Mouse (Mus musculus) limb, embryonic 14.5 days (tissue): ENCODE results near the gene Esrrg. TPM values are rescaled to one million over a fixed set of nuclear protein-coding genes. Genes with fewer than 3 reads are reported as not detected.

Experiments used
- ATAC-seq: fragments of 200-750 bp; cut with Nextera tagmentation; 2 replicates; pipeline ENCODE4 v1.8.0; 2017; ENCODE audit warnings: low read depth, moderate number of reproducible peaks, moderate TSS enrichment; ENCODE audit not compliant: low FRiP score
- DNase-seq: peaks from one replicate; pipeline ENCODE4 v3.0.0-alpha.2; 2015; ENCODE audit warnings: low spot score
- H3K27ac ChIP-seq: fragments of 300-500 bp; sonication (generic); replicated peaks from 2 replicates; pipeline ENCODE4 v1.5.1; 2014; ENCODE audit warnings: low read depth, mild to moderate bottlenecking, low read length, moderate library complexity, mixed read lengths
- H3K27me3 ChIP-seq: fragments of 300-500 bp; sonication (generic); 2 replicates; pipeline ENCODE4 v1.6.1; 2014; ENCODE audit warnings: low read length, mixed read lengths; ENCODE audit not compliant: control insufficient read depth, insufficient read depth
- H3K36me3 ChIP-seq: fragments of 300-500 bp; sonication (generic); 2 replicates; pipeline ENCODE4 v1.6.1; 2014; ENCODE audit warnings: mild to moderate bottlenecking, low read length, moderate library complexity, mixed read lengths; ENCODE audit not compliant: control insufficient read depth, insufficient read depth
- H3K4me1 ChIP-seq: fragments of 300-500 bp; sonication (generic); 2 replicates; pipeline ENCODE4 v1.6.1; 2014; ENCODE audit warnings: antibody characterized with exemption, low read length, mixed read lengths; ENCODE audit not compliant: control insufficient read depth, insufficient read depth
- H3K4me2 ChIP-seq: fragments of 300-500 bp; sonication (generic); replicated peaks from 2 replicates; pipeline ENCODE4 v1.6.1; 2014; ENCODE audit warnings: low read depth, mild to moderate bottlenecking, low read length, moderate library complexity; ENCODE audit not compliant: severe bottlenecking
- H3K4me3 ChIP-seq: fragments of 300-500 bp; sonication (generic); replicated peaks from 2 replicates; pipeline ENCODE4 v1.5.1; 2014; ENCODE audit warnings: low read length
- H3K9ac ChIP-seq: fragments of 300-500 bp; sonication (generic); 2 replicates; pipeline ENCODE4 v1.6.1; 2014; ENCODE audit warnings: mild to moderate bottlenecking, low read depth, low read length, moderate library complexity; ENCODE audit not compliant: severe bottlenecking
- H3K9me3 ChIP-seq: fragments of 300-500 bp; sonication (generic); 2 replicates; pipeline ENCODE4 v1.6.1; 2016; ENCODE audit warnings: low read length; ENCODE audit not compliant: control insufficient read depth
- POLR2A ChIP-seq: fragments of 200-500 bp; IDR thresholded peaks from 2 replicates; pipeline ENCODE4 v1.8.0; 2012; ENCODE audit warnings: inconsistent platforms, mild to moderate bottlenecking, moderate library complexity, borderline replicate concordance; ENCODE audit not compliant: insufficient read depth, insufficient read length; ENCODE audit errors: extremely low read depth
- WGBS: fragments of 180-500 bp; shearing (Covaris S2); extraction: QIAGEN DNeasy Blood & Tissue Kit; methylation state at CpG from one replicate; pipeline ENCODE4 v1.1.7; 2014; 5-methylcytosine and 5-hydroxymethylcytosine counted together
- polyA plus RNA-seq, 2 experiments: library from polyadenylated mRNA; depleted of rRNA in 1 of 2; stranded (reverse) in 1 of 2; unstranded in 1 of 2; fragments of >200 nt; fragmentation: Nextera tagmentation in 1 of 2; extraction: Ambion mirVana in 1 of 2; gene quantifications; 2 replicates each; pipeline versions ENCODE4 v1.2.1 to v1.2.3; 2012 to 2014

The Esrrg gene
- polyA plus RNA-seq, 2 experiments = 1.1 to 1.5 TPM

DNA sequence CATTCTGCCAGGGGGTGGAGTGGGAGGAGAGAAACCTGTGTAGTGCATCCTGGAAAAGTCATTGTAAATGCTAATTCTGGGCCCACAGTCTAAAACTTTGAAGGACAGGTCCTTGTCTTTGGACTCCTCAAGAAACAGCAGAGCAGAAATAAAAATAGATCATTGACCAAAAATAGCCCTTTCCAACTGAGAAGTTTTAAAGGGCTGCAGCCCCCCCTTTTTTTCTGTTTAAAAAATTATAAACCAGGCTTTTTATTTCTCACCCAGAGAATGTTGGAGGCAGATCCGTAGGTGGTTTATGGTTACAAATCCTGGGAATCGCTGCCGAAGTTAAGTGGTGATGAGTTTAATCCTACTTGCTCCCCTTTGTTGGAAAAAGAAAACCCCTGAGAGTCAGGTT is 150.0 kb downstream of the Esrrg start:
- no peaks in the 10 kb centered on the region for H3K36me3 ChIP-seq
- H3K4me3 ChIP-seq = no peak overlapping the region
- H3K9me3 ChIP-seq = no peaks in the 10 kb centered on the region
- H3K27me3 ChIP-seq = no peaks in the 10 kb centered on the region
- H3K4me2 ChIP-seq = no peak overlapping the region
- no peak overlapping the region for H3K27ac ChIP-seq
- no peak overlapping the region for H3K9ac ChIP-seq
- TF ChIP-seq POLR2A = no peak
- WGBS = 50% methylated on average over 3 of the region's 3 CpGs
- no peaks in the 10 kb centered on the region for H3K4me1 ChIP-seq
- ATAC-seq = no peak
- no peak for DNase-seq

- ATAC-seq = no peak
- Histone ChIP-seq H3K27me3 (no peaks in the 10 kb centered on the region), H3K4me3 (no peak overlapping the region), H3K9ac (no peak overlapping the region), H3K4me1 (no peaks in the 10 kb centered on the region), H3K27ac (no peak overlapping the region), H3K36me3 (no peaks in the 10 kb centered on the region), H3K4me2 (no peak overlapping the region), H3K9me3 (no peaks in the 10 kb centered on the region)
- no peak for TF ChIP-seq POLR2A
- DNase-seq = no peak
- WGBS = 79% methylated on average over 3 of the region's 3 CpGs
Observed at GRCm38 (mm10) chr1:187759536-187759935, 150.9 kb downstream of the Esrrg start.

DNA sequence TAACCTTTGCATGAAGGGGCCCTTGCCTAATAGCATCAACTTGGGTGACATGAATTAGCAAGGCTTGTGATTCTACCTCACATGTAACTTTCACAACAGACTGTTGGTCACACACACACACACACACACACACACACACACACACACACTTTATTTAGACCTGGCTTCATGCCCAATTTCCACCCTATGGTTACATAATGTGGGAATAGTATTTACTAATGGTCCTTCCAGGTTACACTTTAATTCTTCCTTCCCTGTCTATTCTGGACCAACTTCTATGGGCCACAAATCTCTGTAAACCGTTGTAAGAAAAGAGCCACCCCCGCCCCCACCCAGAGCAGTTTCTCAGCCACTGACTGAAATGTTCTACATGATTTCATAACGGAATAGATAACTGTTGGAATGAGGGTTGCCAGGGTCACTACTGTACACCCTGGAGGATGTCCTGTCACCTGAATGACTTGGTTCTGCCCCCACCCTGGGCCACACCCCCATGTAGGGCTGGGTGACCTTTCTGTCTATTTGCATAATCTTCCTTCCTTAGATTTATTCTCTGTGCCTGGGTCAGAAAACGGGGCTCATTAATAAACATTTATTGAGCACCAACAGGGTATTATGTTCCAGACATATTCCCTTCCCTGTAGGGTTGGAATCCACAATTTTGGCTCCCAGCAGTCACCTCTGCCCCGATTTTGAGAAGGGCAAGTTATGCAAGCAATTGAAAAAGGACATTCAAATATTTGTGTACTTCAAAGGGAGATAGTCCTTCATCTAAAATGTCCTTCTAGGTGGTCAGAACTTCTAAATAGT is 154.3 kb downstream of the Esrrg start:
- Histone ChIP-seq H3K4me3 (no peak overlapping the region), H3K27ac (no peak overlapping the region), H3K4me1 (no peaks in the 10 kb centered on the region), H3K9ac (no peak overlapping the region), H3K27me3 (no peaks in the 10 kb centered on the region), H3K9me3 (no peaks in the 10 kb centered on the region), H3K4me2 (no peak overlapping the region), H3K36me3 (no peaks in the 10 kb centered on the region)
- ATAC-seq (no peak), DNase-seq (no peak)
- 73% methylated on average over 5 of the region's 5 CpGs for WGBS
- TF ChIP-seq POLR2A = no peak

DNA sequence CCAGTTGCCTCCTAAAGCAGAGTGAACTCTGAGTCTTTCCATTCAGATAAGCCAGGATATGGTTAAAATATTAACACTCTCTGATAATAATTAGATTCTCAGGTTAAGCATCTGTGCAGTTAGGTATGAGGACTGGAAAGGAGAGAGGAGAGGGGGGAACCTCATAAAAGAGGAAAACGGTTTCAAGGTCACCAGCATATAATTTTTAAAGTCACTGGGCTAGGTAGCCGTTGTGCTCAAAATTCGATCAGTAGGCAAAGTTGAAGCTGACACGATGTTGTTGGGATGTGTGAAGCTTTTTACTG is 154.8 kb downstream of the Esrrg start:
- Histone ChIP-seq H3K36me3 (no peaks in the 10 kb centered on the region), H3K4me1 (no peaks in the 10 kb centered on the region), H3K27ac (no peak overlapping the region), H3K9me3 (no peaks in the 10 kb centered on the region), H3K4me3 (no peak overlapping the region), H3K27me3 (no peaks in the 10 kb centered on the region), H3K4me2 (no peak overlapping the region), H3K9ac (no peak overlapping the region)
- DNase-seq = no peak
- no peak for TF ChIP-seq POLR2A
- 46% methylated on average over 4 of the region's 4 CpGs for WGBS
- no peak for ATAC-seq

- Histone ChIP-seq H3K4me1 (no peaks in the 10 kb centered on the region), H3K27ac (no peak overlapping the region), H3K36me3 (no peaks in the 10 kb centered on the region), H3K27me3 (no peaks in the 10 kb centered on the region), H3K4me3 (no peak overlapping the region), H3K4me2 (no peak overlapping the region), H3K9me3 (no peaks in the 10 kb centered on the region), H3K9ac (no peak overlapping the region)
- no peak for ATAC-seq
- DNase-seq = no peak
- no peak for TF ChIP-seq POLR2A
- 62% methylated on average over 3 of the region's 3 CpGs for WGBS
Observed at GRCm38 (mm10) chr1:187763821-187764220, 155.2 kb downstream of the Esrrg start.
